Mouse (Mus musculus) heart, postnatal 0 days (tissue): ENCODE data around the gene Gm49776.

Source experiments
- CTCF ChIP-seq: IDR thresholded peaks from 2 replicates; pipeline ENCODE4 v1.5.1; 2016; ENCODE audit warnings: antibody characterized with exemption, control low read depth, low read depth
- EP300 ChIP-seq: IDR thresholded peaks from 2 replicates; pipeline ENCODE4 v1.6.1; 2016; ENCODE audit warnings: antibody characterized with exemption, low read depth

GRCm38 (mm10) chr16:18201620-18202019 is 56.5 kb downstream of the Gm49776 start:
- TF ChIP-seq CTCF, result no peak
- no peak for TF ChIP-seq EP300
